Mouse (Mus musculus) embryonic facial prominence, embryonic 11.5 days (tissue): ENCODE data around the gene Nkain1. TPM values are rescaled to one million over a fixed set of nuclear protein-coding genes. Genes with fewer than 3 reads are reported as not detected.

Source experiments
- ATAC-seq: fragments of 200-750 bp; cut with Nextera tagmentation; replicated peaks from 2 replicates; pipeline ENCODE4 v1.8.0; 2017; ENCODE audit warnings: low read depth; ENCODE audit not compliant: insufficient number of reproducible peaks, low FRiP score, low TSS enrichment
- DNase-seq: peaks from one replicate; pipeline ENCODE4 v3.0.0-alpha.2; 2015; ENCODE audit warnings: low spot score
- H3K27ac ChIP-seq: fragments of 300-500 bp; sonication (generic); replicated peaks from 2 replicates; pipeline ENCODE4 v1.5.1; 2014; ENCODE audit warnings: mild to moderate bottlenecking, low read depth, low read length, control low read depth
- H3K27me3 ChIP-seq: fragments of 300-500 bp; sonication (generic); 2 replicates; pipeline ENCODE4 v1.6.1; 2014; ENCODE audit warnings: mild to moderate bottlenecking, low read length, moderate library complexity, mixed read lengths; ENCODE audit not compliant: control insufficient read depth, insufficient read depth
- H3K36me3 ChIP-seq: fragments of 300-500 bp; sonication (generic); replicated peaks from 2 replicates; pipeline ENCODE4 v1.6.1; 2014; ENCODE audit warnings: low read depth, mild to moderate bottlenecking, low read length, moderate library complexity, mixed read lengths; ENCODE audit not compliant: control insufficient read depth, insufficient read depth
- H3K4me1 ChIP-seq: fragments of 300-500 bp; sonication (generic); 2 replicates; pipeline ENCODE4 v1.6.1; 2014; ENCODE audit warnings: low read length, mixed read lengths; ENCODE audit not compliant: control insufficient read depth, insufficient read depth
- H3K4me2 ChIP-seq: fragments of 300-500 bp; sonication (generic); 2 replicates; pipeline ENCODE4 v1.6.1; 2014; ENCODE audit warnings: low read depth, mild to moderate bottlenecking, control low read depth, low read length, moderate library complexity
- H3K4me3 ChIP-seq: fragments of 300-500 bp; sonication (generic); 2 replicates; pipeline ENCODE4 v1.5.1; 2014; ENCODE audit warnings: low read depth, low read length, control low read depth
- H3K9ac ChIP-seq: fragments of 300-500 bp; sonication (generic); replicated peaks from 2 replicates; pipeline ENCODE4 v1.6.1; 2014; ENCODE audit warnings: mild to moderate bottlenecking, control low read depth, low read length
- H3K9me3 ChIP-seq: fragments of 300-500 bp; sonication (generic); replicated peaks from 2 replicates; pipeline ENCODE4 v1.6.1; 2016; ENCODE audit warnings: mild to moderate bottlenecking, low read length, inconsistent platforms, mixed read lengths; ENCODE audit not compliant: control insufficient read depth
- WGBS: fragments of 180-500 bp; shearing (Covaris S2); extraction: QIAGEN DNeasy Blood & Tissue Kit; methylation state at CpG from one replicate; pipeline ENCODE4 v1.1.7; 2014; 5-methylcytosine and 5-hydroxymethylcytosine counted together
- polyA plus RNA-seq: library from polyadenylated mRNA; unstranded; fragments of >200 nt; fragmentation: Nextera tagmentation; extraction: Ambion mirVana; gene quantifications from 2 replicates; pipeline ENCODE4 v1.2.1, GENCODE M21; 2014

Gene Nkain1
- polyA plus RNA-seq, 1 experiment from 2014 or later = 11.5 TPM

DNA sequence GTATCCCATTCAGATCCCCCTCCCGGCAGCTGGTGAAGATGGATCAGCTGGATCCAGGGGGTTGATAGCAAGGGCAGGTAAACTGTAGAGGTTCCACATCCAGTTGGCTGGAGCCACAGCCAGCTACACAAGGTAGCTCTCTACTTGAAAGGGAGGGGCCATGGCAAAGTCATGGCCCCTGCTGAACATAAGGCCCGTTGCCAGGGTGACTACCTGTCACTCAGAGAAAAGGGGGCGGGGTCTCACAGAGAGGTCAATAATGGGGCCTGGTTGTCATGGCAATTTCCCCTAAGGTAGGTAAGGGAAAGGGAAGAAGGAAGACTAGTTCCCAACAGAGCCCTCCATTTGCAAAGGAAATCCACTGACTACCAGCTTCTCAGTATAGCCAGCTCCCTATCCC is 14.8 kb downstream of the Nkain1 start:
- Histone ChIP-seq H3K27me3 (no peaks in the 10 kb centered on the region), H3K9ac (no peak overlapping the region), H3K27ac (no peak overlapping the region), H3K4me3 (no peak overlapping the region), H3K4me1 (peaks cover 6% of the 10 kb centered on the region; the same call in 1 of the 2 replicates), H3K4me2 (no peak overlapping the region), H3K36me3 (no peaks in the 10 kb centered on the region; the same call in 1 of the 2 replicates), H3K9me3 (no peaks in the 10 kb centered on the region)
- DNase-seq (no peak), ATAC-seq (no peak)
- WGBS = 80% methylated on average over 3 of the region's 3 CpGs

DNA sequence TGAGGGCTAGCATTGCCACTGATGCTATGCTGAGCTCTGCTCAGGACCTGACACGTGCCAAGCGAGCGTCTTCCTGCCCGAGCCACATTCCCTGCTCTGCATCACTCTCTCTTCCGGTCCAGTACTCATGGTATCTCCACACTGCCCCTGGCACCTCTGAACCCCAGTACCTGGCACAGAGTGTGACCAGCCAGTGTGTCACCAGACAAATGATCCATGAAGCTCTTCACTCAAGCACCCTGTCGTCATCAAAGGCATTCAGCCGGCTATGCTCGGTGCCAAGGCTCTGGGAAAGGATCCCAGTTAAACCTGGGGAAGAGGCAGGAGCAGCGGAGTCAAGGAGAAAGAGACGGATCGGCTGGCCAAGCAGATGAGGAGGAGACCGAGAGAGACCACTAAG is 16.1 kb downstream of the Nkain1 start:
- Histone ChIP-seq H3K27ac (no peak overlapping the region), H3K4me3 (no peak overlapping the region), H3K4me2 (no peak overlapping the region), H3K27me3 (no peaks in the 10 kb centered on the region), H3K9me3 (no peaks in the 10 kb centered on the region), H3K9ac (no peak overlapping the region), H3K4me1 (peaks cover 6% of the 10 kb centered on the region; the same call in 1 of the 2 replicates), H3K36me3 (no peaks in the 10 kb centered on the region; the same call in 1 of the 2 replicates)
- ATAC-seq = no peak
- WGBS = 89% methylated on average over 12 of the region's 12 CpGs
- no peak for DNase-seq

DNA sequence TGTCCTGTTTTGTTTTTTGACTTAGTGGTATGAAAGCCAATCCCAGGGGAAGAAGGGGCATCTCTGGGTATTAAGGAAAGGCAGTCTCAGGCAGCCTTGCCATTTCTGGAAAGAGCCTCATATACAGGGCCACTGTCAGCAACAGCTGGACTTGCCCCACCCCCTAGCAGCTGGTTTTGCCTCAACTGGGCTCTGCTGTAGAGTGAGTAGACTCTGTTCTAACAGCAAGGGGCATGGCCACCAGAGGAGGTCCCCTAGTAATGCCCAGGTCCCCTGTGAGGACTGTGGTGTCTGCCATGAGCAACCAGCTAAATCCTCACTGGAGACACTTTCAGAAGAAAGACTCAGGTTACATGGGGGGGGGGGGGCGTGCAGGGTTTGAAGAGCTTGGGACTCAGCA is 17.0 kb downstream of the Nkain1 start:
- Histone ChIP-seq H3K36me3 (no peaks in the 10 kb centered on the region; the same call in 1 of the 2 replicates), H3K4me2 (no peak overlapping the region), H3K4me1 (peaks cover 10% of the 10 kb centered on the region; the same call in 1 of the 2 replicates), H3K9ac (no peak overlapping the region), H3K4me3 (no peak overlapping the region), H3K27ac (no peak overlapping the region), H3K27me3 (no peaks in the 10 kb centered on the region), H3K9me3 (no peaks in the 10 kb centered on the region)
- WGBS = 20% methylated on average over 1 of the region's 1 CpGs
- no peak for ATAC-seq
- no peak for DNase-seq

DNA sequence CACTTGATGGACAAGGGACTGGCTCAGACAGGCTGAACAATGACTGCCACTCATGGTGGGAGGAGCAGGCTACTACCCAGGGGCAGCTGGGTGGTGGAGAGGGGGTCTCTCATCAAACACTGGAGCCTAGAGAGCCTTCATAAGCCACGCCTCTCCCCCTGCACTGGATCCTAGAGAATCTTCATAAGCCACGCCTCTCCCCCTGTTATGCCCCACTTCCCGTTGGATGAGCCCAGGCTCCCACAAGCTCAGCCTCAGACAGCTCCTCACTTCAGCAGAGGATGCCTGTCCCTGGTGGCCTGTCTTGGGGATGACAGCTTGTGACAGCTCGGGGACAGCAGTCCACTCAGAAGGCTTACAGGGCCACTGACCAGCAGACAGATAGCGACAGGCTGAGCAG is 17.7 kb downstream of the Nkain1 start:
- Histone ChIP-seq H3K4me1 (peaks cover 10% of the 10 kb centered on the region; the same call in 1 of the 2 replicates), H3K27ac (no peak overlapping the region), H3K36me3 (no peaks in the 10 kb centered on the region; the same call in 1 of the 2 replicates), H3K27me3 (no peaks in the 10 kb centered on the region), H3K9ac (no peak overlapping the region), H3K9me3 (no peaks in the 10 kb centered on the region), H3K4me3 (no peak overlapping the region), H3K4me2 (no peak overlapping the region)
- peak; percentile 46 for DNase-seq
- WGBS = 40% methylated on average over 5 of the region's 5 CpGs
- ATAC-seq = peak; percentile 51; the same call in 1 of the 2 replicates

DNA sequence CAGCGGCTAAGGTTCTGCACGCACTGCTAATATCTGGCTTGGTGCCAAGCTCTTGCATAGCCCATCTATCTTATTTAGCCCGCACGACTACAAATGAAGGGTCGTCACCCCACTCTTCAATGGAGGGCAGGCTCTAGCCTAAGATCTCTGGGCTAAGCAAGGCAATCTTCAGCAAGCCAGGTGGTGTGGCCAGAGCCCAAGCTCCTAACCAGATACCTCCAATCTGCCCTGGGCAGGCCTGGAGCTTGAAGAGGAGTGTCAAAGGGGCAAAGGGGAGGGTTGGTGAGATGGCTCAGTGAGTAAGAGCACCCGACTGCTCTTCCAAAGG is 20.9 kb downstream of the Nkain1 start:
- WGBS = 35% methylated on average over 6 of the region's 6 CpGs
- peaks cover 7% of the 10 kb centered on the region; the same call in 1 of the 2 replicates for H3K4me1 ChIP-seq
- DNase-seq (no peak), ATAC-seq (no peak)
- no peaks in the 10 kb centered on the region for H3K9me3 ChIP-seq
- H3K27ac ChIP-seq = no peak overlapping the region
- no peaks in the 10 kb centered on the region for H3K27me3 ChIP-seq
- H3K4me3 ChIP-seq = no peak overlapping the region
- H3K36me3 ChIP-seq = no peaks in the 10 kb centered on the region
- no peak overlapping the region for H3K4me2 ChIP-seq
- no peak overlapping the region for H3K9ac ChIP-seq

DNA sequence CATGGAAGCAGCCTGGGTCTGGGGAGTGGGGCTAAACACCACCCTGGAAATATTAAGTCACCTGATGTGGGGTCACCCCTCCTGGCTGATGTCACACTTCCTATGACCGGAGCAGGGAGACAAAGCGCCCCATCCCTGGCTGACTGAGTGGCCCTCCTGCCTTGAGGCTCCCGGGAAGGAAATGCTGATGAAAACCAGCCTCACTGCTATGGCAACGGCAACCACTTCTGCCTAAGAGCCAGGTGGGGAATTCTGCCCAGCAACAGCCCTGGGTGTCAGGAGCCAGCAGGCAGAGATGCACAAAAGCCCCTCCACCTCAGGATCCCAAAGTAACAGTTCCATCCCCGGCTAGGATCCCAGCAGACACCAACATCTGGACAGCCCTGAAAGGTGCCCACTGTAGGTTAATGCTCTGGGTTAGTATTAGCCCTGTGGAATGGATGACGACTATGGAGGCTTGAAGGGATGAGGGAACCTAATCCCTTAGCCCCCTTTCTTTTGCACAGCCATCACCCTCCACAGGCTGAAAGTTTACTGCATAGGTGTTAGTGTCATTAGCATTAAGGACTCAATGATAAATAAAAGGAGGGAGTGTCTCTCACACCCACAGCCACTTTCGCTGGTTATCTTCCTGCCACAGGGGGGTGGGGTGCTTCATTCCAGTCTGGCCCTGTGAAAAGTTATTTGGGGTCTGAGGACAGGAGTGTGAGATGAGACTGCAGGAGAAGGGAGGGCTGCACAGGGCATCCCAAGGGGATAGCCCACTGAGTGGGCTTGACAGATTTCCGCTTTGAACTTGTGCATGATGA is 21.5 kb downstream of the Nkain1 start:
- DNase-seq = peak; percentile 78
- Histone ChIP-seq H3K27me3 (no peaks in the 10 kb centered on the region), H3K27ac (no peak overlapping the region; the same call in 1 of the 2 replicates), H3K9me3 (no peaks in the 10 kb centered on the region), H3K4me1 (peaks cover 7% of the 10 kb centered on the region; the same call in 1 of the 2 replicates), H3K4me3 (no peak overlapping the region), H3K4me2 (no peak overlapping the region), H3K9ac (no peak overlapping the region), H3K36me3 (no peaks in the 10 kb centered on the region)
- ATAC-seq = no peak
- 39% methylated on average over 8 of the region's 8 CpGs for WGBS

DNA sequence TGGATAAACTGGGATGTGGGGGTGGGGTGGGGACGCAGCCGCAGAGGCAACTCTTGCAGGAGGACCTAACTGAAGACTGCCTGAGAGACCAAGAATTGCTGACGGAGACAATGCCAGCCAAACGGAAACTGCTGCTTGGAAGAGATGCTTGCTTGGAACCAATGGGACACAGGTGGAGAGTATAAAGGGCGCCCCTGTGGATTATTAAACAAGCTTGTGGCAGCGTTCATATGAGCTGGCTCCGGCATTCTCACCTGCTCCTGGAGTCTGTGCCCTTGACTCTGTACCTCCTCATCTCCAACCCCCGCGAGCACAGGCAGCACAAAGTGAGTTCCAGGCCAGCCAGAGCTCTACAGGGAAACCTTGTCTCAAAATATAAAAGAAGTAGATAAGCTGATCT is 23.5 kb downstream of the Nkain1 start:
- no peak overlapping the region for H3K4me3 ChIP-seq
- H3K27me3 ChIP-seq = no peaks in the 10 kb centered on the region
- H3K27ac ChIP-seq = no peak overlapping the region
- H3K9me3 ChIP-seq = no peaks in the 10 kb centered on the region
- H3K4me1 ChIP-seq = peaks cover 7% of the 10 kb centered on the region; the same call in 1 of the 2 replicates
- no peaks in the 10 kb centered on the region for H3K36me3 ChIP-seq
- DNase-seq (no peak), ATAC-seq (no peak)
- no peak overlapping the region for H3K4me2 ChIP-seq
- H3K9ac ChIP-seq = no peak overlapping the region
- 91% methylated on average over 9 of the region's 9 CpGs for WGBS

DNA sequence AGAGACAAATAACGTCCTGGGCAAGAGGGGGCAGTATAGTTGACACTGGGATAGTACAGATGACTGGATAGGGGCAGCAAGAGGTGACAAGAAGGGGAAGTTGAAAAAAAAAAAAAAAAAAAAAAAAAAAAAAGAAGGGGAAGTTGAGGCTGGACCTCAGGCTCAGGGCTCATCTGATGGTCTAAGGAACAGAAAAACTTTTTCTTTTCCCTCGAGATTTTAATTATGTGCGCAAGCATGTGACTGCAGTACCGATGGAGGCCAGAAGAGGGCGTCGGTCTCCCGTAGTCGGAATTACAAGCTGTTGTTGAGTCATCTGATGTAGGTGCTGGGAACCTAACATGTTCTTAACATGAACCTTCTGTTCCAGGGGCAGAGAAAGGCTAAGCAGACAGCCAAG is 24.8 kb downstream of the Nkain1 start:
- H3K27me3 ChIP-seq = no peaks in the 10 kb centered on the region
- no peak for ATAC-seq
- no peak overlapping the region for H3K27ac ChIP-seq

More for the DNA sequence above, 24.8 kb downstream of the Nkain1 start:
- Histone ChIP-seq H3K9ac (no peak overlapping the region), H3K4me2 (no peak overlapping the region), H3K9me3 (no peaks in the 10 kb centered on the region), H3K4me3 (no peak overlapping the region), H3K36me3 (no peaks in the 10 kb centered on the region), H3K4me1 (peaks cover 7% of the 10 kb centered on the region; the same call in 1 of the 2 replicates)
- DNase-seq = no peak
- WGBS = 82% methylated on average over 8 of the region's 8 CpGs
